Mouse (Mus musculus) lung, embryonic 16.5 days (tissue): ENCODE results near the gene Fxr2. TPM values are rescaled to one million over a fixed set of nuclear protein-coding genes. Genes with fewer than 3 reads are reported as not detected.
"Not testable (repeated sequence)": the region's sequence is repeated elsewhere in the genome, so short reads cannot be mapped to it uniquely, and the experiment has no call there.

Source experiments
- ATAC-seq: fragments of 200-750 bp; cut with Nextera tagmentation; 2 replicates; pipeline ENCODE4 v1.8.0; 2017; ENCODE audit warnings: low read depth, mild to moderate bottlenecking, moderate library complexity
- H3K27ac ChIP-seq: fragments of 300-500 bp; sonication (generic); 2 replicates; pipeline ENCODE4 v1.5.1; 2014; ENCODE audit warnings: mild to moderate bottlenecking, control low read depth, low read length
- H3K27me3 ChIP-seq: fragments of 300-500 bp; sonication (generic); 2 replicates; pipeline ENCODE4 v1.6.1; 2014; ENCODE audit warnings: low read depth, low read length, mixed read lengths; ENCODE audit not compliant: control insufficient read depth, insufficient read depth
- H3K36me3 ChIP-seq: fragments of 300-500 bp; sonication (generic); 2 replicates; pipeline ENCODE4 v1.6.1; 2014; ENCODE audit warnings: low read length; ENCODE audit not compliant: control insufficient read depth, insufficient read depth
- H3K4me1 ChIP-seq: fragments of 300-500 bp; sonication (generic); replicated peaks from 2 replicates; pipeline ENCODE4 v1.6.1; 2014; ENCODE audit warnings: low read length, mixed read lengths; ENCODE audit not compliant: control insufficient read depth, insufficient read depth
- H3K4me2 ChIP-seq: fragments of 300-500 bp; sonication (generic); 2 replicates; pipeline ENCODE4 v1.6.1; 2014; ENCODE audit warnings: low read depth, low read length, control low read depth
- H3K4me3 ChIP-seq: fragments of 300-500 bp; sonication (generic); 2 replicates; pipeline ENCODE4 v1.5.1; 2014; ENCODE audit warnings: mild to moderate bottlenecking, low read length, control low read depth
- H3K9ac ChIP-seq: fragments of 300-500 bp; sonication (generic); 2 replicates; pipeline ENCODE4 v1.6.1; 2014; ENCODE audit warnings: low read length, control low read depth
- H3K9me3 ChIP-seq: fragments of 300-500 bp; sonication (generic); 2 replicates; pipeline ENCODE4 v1.6.1; 2016; ENCODE audit warnings: low read length; ENCODE audit not compliant: control insufficient read depth
- WGBS: fragments of 180-500 bp; shearing (Covaris S2); extraction: QIAGEN DNeasy Blood & Tissue Kit; methylation state at CpG from one replicate; pipeline ENCODE4 v1.1.7; 2014; 5-methylcytosine and 5-hydroxymethylcytosine counted together
- polyA plus RNA-seq: library from polyadenylated mRNA; unstranded; fragments of >200 nt; fragmentation: Nextera tagmentation; extraction: Ambion mirVana; gene quantifications from 2 replicates; pipeline ENCODE4 v1.2.1, GENCODE M21; 2015

Fxr2 gene
- polyA plus RNA-seq, 1 experiment from 2014 or later, result 22.6 TPM

- Histone ChIP-seq H3K9me3 (no peaks in the 10 kb centered on the region), H3K4me3 (no peak overlapping the region), H3K4me2 (no peak overlapping the region), H3K27ac (no peak overlapping the region), H3K9ac (no peak overlapping the region), H3K36me3 (no peaks in the 10 kb centered on the region), H3K4me1 (peaks cover 12% of the 10 kb centered on the region; the same call in 1 of the 2 replicates), H3K27me3 (no peaks in the 10 kb centered on the region)
- no peak for ATAC-seq
- 71% methylated on average over 6 of the region's 6 CpGs for WGBS
Measured at GRCm38 (mm10) chr11:69692863-69693262, 60.1 kb downstream of the Fxr2 start.

GRCm38 (mm10) chr11:69693421-69693965 lies 60.7 kb downstream of the Fxr2 start:
- Histone ChIP-seq H3K4me2 (no peak overlapping the region), H3K36me3 (no peaks in the 10 kb centered on the region), H3K27ac (no peak overlapping the region), H3K9me3 (no peaks in the 10 kb centered on the region), H3K27me3 (no peaks in the 10 kb centered on the region), H3K9ac (no peak overlapping the region), H3K4me1 (peaks cover 12% of the 10 kb centered on the region; the same call in 1 of the 2 replicates), H3K4me3 (no peak overlapping the region)
- 55% methylated on average over 11 of the region's 11 CpGs for WGBS
- no peak for ATAC-seq

GRCm38 (mm10) chr11:69695046-69695360 lies 62.2 kb downstream of the Fxr2 start:
- ATAC-seq, result peak; percentile 29

GRCm38 (mm10) chr11:69695361-69696181 lies 62.8 kb downstream of the Fxr2 start, which contains the start of the genes Tnfsf12 and Tnfsfm13:
Gene Tnfsf12 (minus strand): TSS chr11:69695849.
Gene Tnfsfm13 (minus strand): TSS chr11:69696098.
- ATAC-seq, result peak; percentile 89
- peak within 1 kb of the TSS; percentile 67 for H3K4me3 ChIP-seq
- H3K27ac ChIP-seq, result peak within 1 kb of the TSS; percentile 89
- peak within 1 kb of the TSS; percentile 95 for H3K4me2 ChIP-seq
- peak within 1 kb of the TSS; percentile 92 for H3K9ac ChIP-seq
- H3K9me3 ChIP-seq, result no peaks in the 10 kb centered on the region
- no peaks in the 10 kb centered on the region for H3K36me3 ChIP-seq
- no peaks in the 10 kb centered on the region for H3K27me3 ChIP-seq
- peaks cover 12% of the 10 kb centered on the region; the same call in 1 of the 2 replicates for H3K4me1 ChIP-seq
- under 1% methylated on average over 38 of the region's 41 CpGs for WGBS

More at GRCm38 (mm10) chr11:69695046-69695360, 62.2 kb downstream of the Fxr2 start:
- H3K9me3 ChIP-seq, result no peaks in the 10 kb centered on the region
- H3K36me3 ChIP-seq, result no peaks in the 10 kb centered on the region
- H3K4me3 ChIP-seq, result peak overlapping the region; percentile 67
- H3K27ac ChIP-seq, result peak overlapping the region; percentile 89
- H3K9ac ChIP-seq, result peak overlapping the region; percentile 92
- H3K4me2 ChIP-seq, result peak overlapping the region; percentile 95
- H3K27me3 ChIP-seq, result no peaks in the 10 kb centered on the region
- 21% methylated on average over 6 of the region's 6 CpGs for WGBS
- H3K4me1 ChIP-seq, result peaks cover 12% of the 10 kb centered on the region; the same call in 1 of the 2 replicates

- ATAC-seq, result no peak
Measured at GRCm38 (mm10) chr11:69697396-69697795, 64.6 kb downstream of the Fxr2 start.

GRCm38 (mm10) chr11:69698574-69698973 lies 65.8 kb downstream of the Fxr2 start:
- no peaks in the 10 kb centered on the region for H3K9me3 ChIP-seq
- H3K4me1 ChIP-seq, result peaks cover 12% of the 10 kb centered on the region; the same call in 1 of the 2 replicates
- H3K36me3 ChIP-seq, result no peaks in the 10 kb centered on the region
- no peaks in the 10 kb centered on the region for H3K27me3 ChIP-seq
- ATAC-seq, result no peak
- H3K27ac ChIP-seq, result no peak overlapping the region
- 62% methylated on average over 5 of the region's 5 CpGs for WGBS
- H3K9ac ChIP-seq, result no peak overlapping the region
- no peak overlapping the region for H3K4me3 ChIP-seq
- H3K4me2 ChIP-seq, result no peak overlapping the region

More at GRCm38 (mm10) chr11:69697396-69697795, 64.6 kb downstream of the Fxr2 start:
- Histone ChIP-seq H3K4me2 (no peak overlapping the region), H3K9ac (no peak overlapping the region), H3K9me3 (no peaks in the 10 kb centered on the region), H3K4me3 (no peak overlapping the region), H3K27ac (no peak overlapping the region), H3K27me3 (no peaks in the 10 kb centered on the region), H3K4me1 (peaks cover 12% of the 10 kb centered on the region; the same call in 1 of the 2 replicates), H3K36me3 (no peaks in the 10 kb centered on the region)
- WGBS, result 90% methylated on average over 3 of the region's 3 CpGs

GRCm38 (mm10) chr11:69699595-69699994 lies 66.8 kb downstream of the Fxr2 start:
- WGBS, result 22% methylated on average over 1 of the region's 1 CpGs
- Histone ChIP-seq H3K9me3 (no peaks in the 10 kb centered on the region), H3K4me1 (peaks cover 12% of the 10 kb centered on the region; the same call in 1 of the 2 replicates), H3K9ac (no peak overlapping the region), H3K36me3 (no peaks in the 10 kb centered on the region), H3K27ac (no peak overlapping the region), H3K4me3 (no peak overlapping the region), H3K4me2 (no peak overlapping the region), H3K27me3 (no peaks in the 10 kb centered on the region)
- ATAC-seq, result no peak

GRCm38 (mm10) chr11:69702886-69703285 lies 70.1 kb downstream of the Fxr2 start:
- not testable (repeated sequence) for H3K27me3 ChIP-seq, H3K4me2 ChIP-seq, ATAC-seq, H3K4me3 ChIP-seq, H3K9me3 ChIP-seq, H3K9ac ChIP-seq, H3K4me1 ChIP-seq, H3K36me3 ChIP-seq, H3K27ac ChIP-seq
- WGBS, result 91% methylated on average over 10 of the region's 10 CpGs
